20 mouse cellular contexts compared by ENCODE assay signal in genomic region chr3:147683730-147684129, GRCm38 (mm10).
"Had no signal": no experiment of that assay in that cellular context is flagged by ENCODE, and none has a peak within 500 bp of the region (broad histone marks: within the 10 kb centered on the region; RNA-seq: fewer than 3 reads in every experiment).

No protein-coding gene starts in this region.

- H3K4me2 ChIP-seq: lung, embryonic 15.5 days; midbrain, embryonic 11.5 days; midbrain, embryonic 13.5 days; midbrain, embryonic 15.5 days; neural tube, embryonic 12.5 days; stomach, embryonic 15.5 days had no signal

- H3K9me3 ChIP-seq: lung, embryonic 15.5 days; midbrain, embryonic 13.5 days; midbrain, embryonic 15.5 days; neural tube, embryonic 12.5 days; stomach, embryonic 15.5 days had no signal

- H3K4me1 ChIP-seq: lung, embryonic 15.5 days; megakaryocyte, embryonic 14.5 days; midbrain, embryonic 15.5 days; neural tube, embryonic 12.5 days; stomach, embryonic 15.5 days had no signal

- H3K27ac ChIP-seq: lung, embryonic 15.5 days; macrophage; midbrain, embryonic 13.5 days; midbrain, embryonic 15.5 days; neural tube, embryonic 12.5 days; stomach, embryonic 15.5 days; stomach, postnatal 0 days had no signal

- DNase-seq: liver, postnatal 0 days; lung, adult 2 months; lung, postnatal 14 days; lung, postnatal 36 days; right cerebral cortex, postnatal 14 days; right cerebral cortex, postnatal 4 days; spleen, adult 18-20 months; thymus, adult 2 months; thymus, postnatal 25 days; thymus, postnatal 4 days had no signal

- H3K9ac ChIP-seq: liver, postnatal 0 days; lung, embryonic 15.5 days; midbrain, embryonic 13.5 days; midbrain, embryonic 15.5 days; neural tube, embryonic 12.5 days; stomach, embryonic 15.5 days had no signal

- ATAC-seq: liver, postnatal 0 days; lung, postnatal 0 days; midbrain, embryonic 13.5 days; midbrain, embryonic 15.5 days had no signal

- H3K4me3 ChIP-seq: lung, embryonic 15.5 days; megakaryocyte, embryonic 14.5 days; midbrain, embryonic 13.5 days; midbrain, embryonic 15.5 days; neural tube, embryonic 12.5 days; stomach, embryonic 15.5 days had no signal

- H3K27me3 ChIP-seq: lung, embryonic 15.5 days; megakaryocyte, embryonic 14.5 days; midbrain, embryonic 13.5 days; midbrain, embryonic 15.5 days; neural tube, embryonic 12.5 days; stomach, embryonic 15.5 days had no signal

- H3K36me3 ChIP-seq: lung, embryonic 15.5 days; midbrain, embryonic 13.5 days; midbrain, embryonic 15.5 days; neural tube, embryonic 12.5 days; stomach, embryonic 15.5 days had no signal
